Mouse (Mus musculus) heart, postnatal 36 days (tissue): Measurements from ENCODE around the gene Elp1. TPM values are rescaled to one million over a fixed set of nuclear protein-coding genes. Genes with fewer than 3 reads are reported as not detected.

Experiments
- DNase-seq, 2 experiments: peaks; one replicate each; pipeline ENCODE4 v3.0.0; 2021 to 2022
- intact Hi-C: fragments of 180-260 bp; cut with DNase I; formaldehyde crosslinking; loops from one replicate; pipeline ENCODE4 v1.15.1; 2025
- total RNA-seq, 2 experiments: library from RNA; stranded (reverse); gene quantifications; 2 replicates each; pipeline ENCODE4 v1.2.3; 2021

The Elp1 gene
- total RNA-seq = 10 to 100 TPM; 16.2 to 19.3 TPM

- intact Hi-C loops = no loop called here
Observed at GRCm38 (mm10) chr4:56801907-56802668, at the start of gene Elp1, which contains the start of gene Fam206a. Gene Elp1 (minus strand): TSS chr4:56802331. Gene Fam206a (plus strand): TSS chr4:56802345.

GRCm38 (mm10) chr4:56850724-56851123 lies 48.6 kb upstream of the Elp1 start:
- no peak for DNase-seq

More at GRCm38 (mm10) chr4:56801907-56802668, at the start of gene Elp1, which contains the start of gene Fam206a:
- peak; percentile 99 for DNase-seq

GRCm38 (mm10) chr4:56848044-56848443 lies 45.9 kb upstream of the Elp1 start:
- DNase-seq = no peak
- intact Hi-C loops = no loop called here

More at GRCm38 (mm10) chr4:56850724-56851123, 48.6 kb upstream of the Elp1 start:
- intact Hi-C loops = no loop called here

- no peak for DNase-seq
- intact Hi-C loops = no loop called here
Observed at GRCm38 (mm10) chr4:56847400-56847799, 45.3 kb upstream of the Elp1 start.

- intact Hi-C loops = no loop called here
- no peak for DNase-seq
Observed at GRCm38 (mm10) chr4:56845896-56846533, 43.9 kb upstream of the Elp1 start.

DNA sequence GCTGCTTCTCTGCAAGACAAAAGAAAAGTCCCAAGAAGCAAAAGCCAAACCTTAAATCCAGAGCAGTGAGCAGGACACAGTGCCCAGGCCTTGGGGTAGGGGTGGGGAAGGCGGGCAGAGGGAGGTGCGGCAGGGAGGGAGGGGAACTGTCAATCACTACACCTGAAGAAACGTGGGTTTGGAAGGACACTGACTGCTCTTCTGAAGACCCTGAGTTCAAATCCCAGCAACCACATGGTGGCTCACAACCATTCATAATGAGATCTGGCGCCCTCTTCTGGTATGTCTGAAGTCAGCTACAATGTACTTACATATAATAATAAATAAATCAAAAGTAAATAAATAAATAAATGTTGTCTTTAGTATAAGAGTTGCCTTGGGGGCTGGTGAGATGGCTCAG lies 42.8 kb upstream of the Elp1 start:
- intact Hi-C loops = no loop called here
- DNase-seq = no peak

- intact Hi-C loops = no loop called here
- no peak for DNase-seq
Observed at GRCm38 (mm10) chr4:56843963-56844362, 41.8 kb upstream of the Elp1 start.

DNA sequence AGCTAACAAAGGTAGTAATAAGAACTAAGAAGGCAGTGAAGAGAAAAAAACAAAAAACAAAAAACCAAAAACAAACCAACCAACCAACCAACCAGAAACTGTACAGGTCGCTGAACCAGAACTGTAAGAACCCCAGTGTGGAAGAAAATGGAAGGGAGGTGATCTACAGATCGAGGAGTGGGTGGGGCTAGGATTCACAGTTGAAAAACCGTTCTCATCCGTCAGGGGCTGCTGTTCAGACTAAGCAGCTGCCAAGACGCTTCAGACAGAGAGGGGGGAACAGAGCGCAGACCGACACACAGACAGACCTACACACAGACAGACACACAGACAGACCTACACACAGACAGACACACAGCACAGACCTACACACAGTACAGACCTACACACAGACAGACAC lies 40.4 kb upstream of the Elp1 start:
- DNase-seq = no peak
- intact Hi-C loops = no loop called here

- DNase-seq = no peak
- intact Hi-C loops = no loop called here
Observed at GRCm38 (mm10) chr4:56840297-56840696, 38.2 kb upstream of the Elp1 start.

GRCm38 (mm10) chr4:56837661-56838060 lies 35.5 kb upstream of the Elp1 start:
- no peak for DNase-seq
- intact Hi-C loops = no loop called here

DNA sequence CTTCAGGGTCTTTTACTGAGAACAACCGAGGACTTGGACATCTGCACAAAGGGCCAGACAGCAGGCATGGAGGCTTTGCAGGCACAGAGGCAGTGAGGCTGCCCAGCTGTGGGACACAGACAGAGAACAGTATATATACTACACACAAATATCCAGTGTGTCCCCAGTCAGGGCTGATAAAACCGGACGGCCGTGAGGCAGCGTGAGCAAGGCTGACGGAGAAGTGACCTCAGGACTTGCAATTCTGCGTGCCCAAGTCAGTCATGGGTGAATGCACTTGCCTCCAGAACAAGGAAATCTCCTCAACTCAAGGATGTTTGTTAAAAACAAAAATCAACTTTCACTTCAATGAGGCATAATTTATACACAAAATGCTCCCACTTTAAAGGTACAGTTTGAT lies 29.9 kb upstream of the Elp1 start:
- intact Hi-C loops = no loop called here
- DNase-seq = no peak

DNA sequence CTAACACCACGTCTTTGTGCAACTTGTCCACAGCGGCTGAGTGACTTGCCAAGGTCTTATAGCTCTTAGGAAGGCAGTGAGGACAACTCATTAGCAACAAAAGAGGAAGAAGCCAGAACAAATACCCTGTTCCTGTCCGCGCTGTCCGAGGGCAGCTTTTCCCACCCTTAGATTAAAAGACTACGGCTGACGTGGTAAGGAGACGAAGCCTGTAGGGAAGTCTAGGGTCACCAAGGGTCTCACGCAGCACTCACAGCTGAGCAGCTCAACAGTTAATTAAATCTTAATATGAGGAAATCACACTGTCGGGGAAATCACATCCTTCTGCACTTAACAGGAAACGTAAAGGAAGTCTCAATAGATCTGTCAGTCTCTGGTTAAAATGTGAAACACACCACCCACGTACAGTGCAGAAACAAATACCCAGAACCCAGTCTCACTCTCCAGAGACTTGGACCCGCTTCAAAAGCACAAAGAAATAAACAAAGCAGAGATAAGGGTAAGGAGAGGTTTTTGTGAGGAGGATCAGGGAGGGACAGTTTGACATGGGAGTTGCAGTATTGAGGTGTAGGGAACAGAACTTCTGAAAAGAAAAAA lies 29.0 kb upstream of the Elp1 start:
- peak in 1 of 2 experiments; percentile 15 for DNase-seq
- intact Hi-C loops = no loop called here

DNA sequence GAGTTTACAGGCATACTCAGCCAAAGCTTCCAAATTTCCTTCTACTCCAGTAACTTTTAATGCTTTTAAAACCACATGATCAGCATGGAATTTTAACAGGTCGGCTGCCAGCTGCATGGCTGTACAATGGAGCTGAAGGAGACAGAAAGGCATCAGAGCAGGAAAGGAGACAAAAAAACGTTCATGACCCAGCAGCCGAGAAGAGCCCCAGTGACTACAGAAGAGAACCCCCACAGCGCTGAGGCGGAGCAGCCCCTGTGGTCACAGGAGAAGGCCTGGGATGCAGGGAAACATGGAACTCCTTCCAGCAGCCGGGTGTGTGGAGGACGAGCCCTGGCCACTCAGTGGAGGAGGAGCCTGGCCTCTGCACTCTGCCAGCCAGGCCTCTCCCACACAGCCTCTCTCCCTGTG lies 27.4 kb upstream of the Elp1 start:
- peak; percentile 26 to 27 for DNase-seq
- intact Hi-C loops = no loop called here

GRCm38 (mm10) chr4:56828932-56829331 lies 26.8 kb upstream of the Elp1 start:
- intact Hi-C loops = no loop called here
- DNase-seq = no peak

- DNase-seq = no peak
- intact Hi-C loops = no loop called here
Observed at GRCm38 (mm10) chr4:56824231-56824630, 22.1 kb upstream of the Elp1 start.

DNA sequence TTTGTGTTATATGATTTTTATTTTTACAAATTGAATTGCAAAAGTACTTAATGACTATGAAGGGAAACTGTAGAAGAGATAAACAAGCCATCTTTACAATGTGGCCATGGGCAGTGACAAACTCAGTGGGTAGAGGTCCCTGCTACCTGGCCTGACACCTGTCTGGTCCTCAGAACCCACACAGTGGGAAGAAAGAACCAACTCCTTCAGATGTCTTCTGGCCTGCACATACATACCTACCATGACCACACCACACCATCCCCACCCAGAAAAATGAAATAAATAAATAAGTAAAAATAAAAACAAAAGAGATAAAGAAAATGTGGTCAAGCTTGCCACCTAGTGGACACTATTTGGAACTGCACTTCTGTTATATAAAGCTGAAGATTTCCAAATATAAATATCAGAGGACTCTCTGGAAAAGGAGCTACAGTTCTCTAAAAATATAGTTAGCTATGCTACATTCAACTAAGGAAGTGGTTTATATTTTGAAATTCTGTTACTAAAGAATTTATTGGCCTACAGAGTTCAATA lies 18.0 kb upstream of the Elp1 start:
- intact Hi-C loops = no loop called here
- DNase-seq = no peak

DNA sequence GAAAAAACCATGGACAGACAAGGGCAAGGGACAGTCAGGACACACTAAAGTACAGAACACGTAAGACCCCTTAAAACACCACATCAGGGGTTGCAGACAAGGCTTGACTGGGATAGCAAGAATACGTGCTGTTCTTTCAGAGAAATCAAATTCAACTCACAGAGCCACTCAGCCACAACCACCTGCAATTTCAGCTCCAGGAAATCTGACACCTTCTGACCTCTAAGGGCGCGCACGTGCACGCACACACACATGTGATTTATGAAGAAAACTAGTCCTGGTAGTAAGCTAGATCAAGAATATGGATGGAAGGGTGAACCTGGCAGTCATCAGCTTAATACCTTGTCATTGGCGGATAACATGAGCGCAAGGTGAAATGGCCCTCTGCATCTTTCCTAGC lies 13.0 kb upstream of the Elp1 start:
- intact Hi-C loops = no loop called here
- no peak for DNase-seq

GRCm38 (mm10) chr4:56812096-56812495 lies 10.0 kb upstream of the Elp1 start:
- DNase-seq = no peak
- intact Hi-C loops = no loop called here

DNA sequence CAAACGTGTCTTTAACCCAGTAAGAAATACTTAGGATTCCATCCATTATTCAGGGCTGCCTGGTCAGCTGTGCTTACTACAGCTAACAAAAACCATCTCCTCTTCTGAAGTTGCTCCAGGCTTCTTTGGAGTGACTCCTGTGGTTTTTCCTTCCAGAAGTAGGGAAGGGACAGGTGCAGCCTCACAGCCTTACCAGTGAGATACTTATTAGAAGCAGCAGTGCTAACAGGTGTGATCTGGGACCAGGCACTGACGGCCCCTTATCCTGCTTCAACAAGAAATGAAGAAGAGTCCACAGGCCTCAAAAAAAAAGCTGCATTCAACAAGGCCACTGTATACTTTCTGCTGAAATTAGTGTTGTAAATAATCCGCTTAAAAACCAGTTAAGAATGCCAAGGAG lies 9.5 kb upstream of the Elp1 start:
- no peak for DNase-seq
- intact Hi-C loops = no loop called here

- intact Hi-C loops = no loop called here
Observed at GRCm38 (mm10) chr4:56809050-56809449, 6.9 kb upstream of the Elp1 start.

DNA sequence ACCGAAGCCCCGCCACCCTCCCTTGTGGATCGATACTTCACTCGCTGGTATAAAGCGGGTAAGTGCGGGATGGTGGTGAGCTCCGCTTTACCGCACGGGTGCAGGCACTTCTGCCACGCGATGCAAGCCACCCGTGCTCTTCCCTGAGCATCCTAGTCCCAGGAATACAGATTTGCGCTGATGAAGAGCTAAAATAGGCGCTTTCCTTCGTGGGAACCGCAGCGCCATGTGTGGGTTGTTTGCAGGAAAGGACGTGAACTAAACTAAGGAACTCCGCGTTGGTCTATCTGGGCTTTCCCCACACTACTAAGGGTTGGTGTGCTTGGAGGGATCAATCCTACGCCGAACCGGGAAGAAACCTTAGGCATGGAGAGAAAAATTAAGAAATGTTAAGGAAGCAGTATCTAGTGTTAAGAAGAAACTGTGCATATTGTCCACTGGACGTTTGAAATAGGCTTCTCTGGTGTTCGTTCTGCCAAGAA lies 579 bp upstream of the Elp1 start:
- intact Hi-C loops = no loop called here
- no peak for DNase-seq

More at GRCm38 (mm10) chr4:56809050-56809449, 6.9 kb upstream of the Elp1 start:
- no peak for DNase-seq
